Mouse (Mus musculus): ENCODE results near the gene Crot.
A peak's percentile ranks its signal among the peaks of the same experiment; 100 is the strongest.
"Not testable (repeated sequence)": the region's sequence is repeated elsewhere in the genome, so short reads cannot be mapped to it uniquely, and the experiment has no call there.

DNA sequence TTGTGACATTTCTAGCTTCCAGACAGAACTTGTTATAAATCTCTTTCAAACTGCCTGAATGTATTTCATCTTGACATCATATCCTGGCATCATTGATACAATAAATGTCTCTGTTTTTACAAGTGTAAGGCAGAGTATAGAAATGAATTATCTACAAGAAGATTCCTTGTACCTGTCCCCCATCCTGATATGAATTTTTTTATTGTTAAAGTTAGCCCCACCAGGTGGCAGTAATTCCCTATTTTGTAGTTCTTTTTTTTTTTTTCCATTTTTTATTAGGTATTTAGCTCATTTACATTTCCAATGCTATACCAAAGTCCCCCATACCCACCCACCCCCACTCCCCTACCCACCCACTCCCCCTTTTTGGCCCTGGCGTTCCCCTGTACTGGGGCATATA, 55.9 kb downstream of the Crot start:
- TF ChIP-seq USF1 (IDR thresholded peaks at IDR 0.05; ENCODE audit: low read depth, low read length); MYB (IDR thresholded peaks at IDR 0.05; ENCODE audit: low read depth, low read length); POLR2A (IDR thresholded peaks at IDR 0.05; ENCODE audit: control insufficient read depth in 1 of 2, insufficient read depth in 1 of 2, low read depth in 1 of 2, low read length in 2 of 2, poor library complexity in 1 of 2); ZKSCAN1 (IDR thresholded peaks at IDR 0.05; ENCODE audit: low read depth, low read length); ZMIZ1 (IDR thresholded peaks at IDR 0.05; ENCODE audit: low read depth, low read length): not testable (repeated sequence)
- TF ChIP-seq CTCF (IDR thresholded peaks at IDR 0.05 in 2 of 3, conservative IDR thresholded peaks at IDR 0.05 in 1 of 3; ENCODE audit: control insufficient read depth in 1 of 3, insufficient read depth in 1 of 3, low read depth in 2 of 3, low read length in 3 of 3, poor library complexity in 1 of 3, severe bottlenecking in 1 of 3) = peak in 1 of 3 experiments; percentile 20; a peak in 1 of 6 replicates

Measured in MEL (cell line).